28 mouse cellular contexts compared by ENCODE assay signal in genomic region chr3:55527566-55527965, GRCm38 (mm10). TPM values are rescaled to one million over a fixed set of nuclear protein-coding genes. Genes with fewer than 3 reads are reported as not detected.
DNase-seq lines count a peak whose midpoint lies in the region; ATAC-seq and TF ChIP-seq lines count a peak whose summit lies in the region.
"Had no signal": no experiment of that assay in that cellular context is flagged by ENCODE, and none has a peak within 500 bp of the region (broad histone marks: within the 10 kb centered on the region; RNA-seq: fewer than 3 reads in every experiment).

No protein-coding gene starts in this region.

- 61% methylated on average over 1 of the region's 1 CpGs for WGBS in neural tube, embryonic 11.5 days
- 40% methylated on average over 1 of the region's 1 CpGs for WGBS in hindbrain, embryonic 15.5 days
- 14% methylated on average over 1 of the region's 1 CpGs for WGBS in midbrain, embryonic 15.5 days
- 36% methylated on average over 1 of the region's 1 CpGs for WGBS in olfactory bulb, adult 2 months
- 34% methylated on average over 1 of the region's 1 CpGs for WGBS in cerebellum, adult 2 months

- no peak overlapping the region for H3K4me3 ChIP-seq in neural tube, embryonic 11.5 days (ENCODE audit: low read depth, low read length)
- H3K4me3 ChIP-seq in hindbrain, embryonic 15.5 days = no peak overlapping the region
- no peak overlapping the region for H3K4me3 ChIP-seq in midbrain, embryonic 15.5 days
- no peak overlapping the region for H3K4me3 ChIP-seq in olfactory bulb, adult 2 months (ENCODE audit: insufficient read depth, low read depth, low read length)
- H3K4me3 ChIP-seq in cerebellum, adult 2 months (replicated peaks; ENCODE audit: insufficient read depth, low read depth, low read length) = no peak overlapping the region
- H3K4me3 ChIP-seq: embryonic facial prominence, embryonic 10.5 days; forebrain, embryonic 12.5 days; heart, embryonic 10.5 days; kidney, embryonic 15.5 days; lung, embryonic 15.5 days had no signal

- ATAC-seq in neural tube, embryonic 11.5 days (ENCODE audit: insufficient read depth, low FRiP score, low TSS enrichment) = no peak
- no peak for ATAC-seq in hindbrain, embryonic 15.5 days (ENCODE audit: low FRiP score, low read depth)
- ATAC-seq in midbrain, embryonic 15.5 days (replicated peaks) = no peak
- ATAC-seq in erythroid progenitor cell, adult 5-6 weeks (replicated peaks; ENCODE audit: low FRiP score, poor library complexity, severe bottlenecking) = no peak
- ATAC-seq: inflammation-experienced regulatory T-cells, adult 6 months had no signal

- H3K4me2 ChIP-seq in neural tube, embryonic 11.5 days (ENCODE audit: low read depth) = no peak overlapping the region
- H3K4me2 ChIP-seq in hindbrain, embryonic 15.5 days = no peak overlapping the region
- no peak overlapping the region for H3K4me2 ChIP-seq in midbrain, embryonic 15.5 days
- H3K4me2 ChIP-seq: forebrain, embryonic 12.5 days; kidney, embryonic 15.5 days; lung, embryonic 15.5 days had no signal

- H3K27ac ChIP-seq in neural tube, embryonic 11.5 days (ENCODE audit: low read depth, low read length) = 0 out of 2 replicates have a peak overlapping the region, but pooled peaks have one; percentile 30
- H3K27ac ChIP-seq in hindbrain, embryonic 15.5 days (replicated peaks) = peak overlapping the region; percentile 66
- H3K27ac ChIP-seq in midbrain, embryonic 15.5 days = peak overlapping the region; percentile 73
- 0 out of 2 replicates have a peak overlapping the region, but pooled peaks have one; percentile 3 for H3K27ac ChIP-seq in olfactory bulb, adult 2 months (ENCODE audit: insufficient read depth, low read depth, low read length)
- H3K27ac ChIP-seq in cerebellum, adult 2 months (ENCODE audit: insufficient read depth, low read length) = no peak overlapping the region
- H3K27ac ChIP-seq: embryonic facial prominence, embryonic 10.5 days; heart, embryonic 10.5 days; kidney, embryonic 15.5 days; liver, embryonic 14.5 days; lung, embryonic 15.5 days; macrophage had no signal

- no peak overlapping the region for H3K9ac ChIP-seq in neural tube, embryonic 11.5 days (ENCODE audit: low read length)
- H3K9ac ChIP-seq in hindbrain, embryonic 15.5 days = no peak overlapping the region
- no peak overlapping the region for H3K9ac ChIP-seq in midbrain, embryonic 15.5 days
- H3K9ac ChIP-seq: forebrain, embryonic 12.5 days; kidney, embryonic 15.5 days; liver, embryonic 14.5 days; lung, embryonic 15.5 days had no signal

- TF ChIP-seq CTCF in olfactory bulb, adult 2 months (IDR thresholded peaks at IDR 0.05; ENCODE audit: insufficient read depth, low read depth, low read length) = no peak
- no peak for TF ChIP-seq CTCF in cerebellum, adult 2 months (IDR thresholded peaks at IDR 0.05; ENCODE audit: borderline replicate concordance, insufficient read depth, low read depth, low read length)

- intact Hi-C loops in heart, postnatal 25 days (cut with DNase I) = no loop called here

- no peak for DNase-seq in neural tube, embryonic 11.5 days (ENCODE audit: low spot score)
- no peak for DNase-seq in neural tube, embryonic 10.5 days (ENCODE audit: extremely low spot score, low spot score)
- no peak for DNase-seq in cerebellum, adult 2 months
- DNase-seq in heart, postnatal 25 days (ENCODE audit: low spot score) = no peak
- DNase-seq: cerebellum, adult 8-10 months; gastrocnemius, postnatal 25 days; kidney, postnatal 4 days had no signal

- H3K9me3 ChIP-seq in neural tube, embryonic 11.5 days (ENCODE audit: control insufficient read depth, low read length) = no peaks in the 10 kb centered on the region
- no peaks in the 10 kb centered on the region for H3K9me3 ChIP-seq in hindbrain, embryonic 15.5 days
- H3K9me3 ChIP-seq in midbrain, embryonic 15.5 days = no peaks in the 10 kb centered on the region
- H3K9me3 ChIP-seq: embryonic facial prominence, embryonic 10.5 days; forebrain, embryonic 12.5 days; heart, embryonic 10.5 days; kidney, embryonic 15.5 days; lung, embryonic 15.5 days had no signal

- no peak for TF ChIP-seq POLR2A in olfactory bulb, adult 2 months (IDR thresholded peaks at IDR 0.05; ENCODE audit: insufficient read depth, low read depth, low read length)
- no peak for TF ChIP-seq POLR2A in cerebellum, adult 2 months (IDR thresholded peaks at IDR 0.05; ENCODE audit: borderline replicate concordance, insufficient read depth, low read length)

- peaks cover 26% of the 10 kb centered on the region for H3K4me1 ChIP-seq in neural tube, embryonic 11.5 days (ENCODE audit: control insufficient read depth, insufficient read depth, low read length)
- peaks cover 59% of the 10 kb centered on the region for H3K4me1 ChIP-seq in hindbrain, embryonic 15.5 days (replicated peaks)
- H3K4me1 ChIP-seq in midbrain, embryonic 15.5 days = peaks cover 75% of the 10 kb centered on the region
- peaks cover 23% of the 10 kb centered on the region for H3K4me1 ChIP-seq in olfactory bulb, adult 2 months (ENCODE audit: control insufficient read depth, insufficient read depth, low read length)
- H3K4me1 ChIP-seq in cerebellum, adult 2 months (ENCODE audit: control insufficient read depth, insufficient read depth, low read length) = peaks cover 27% of the 10 kb centered on the region

- no peaks in the 10 kb centered on the region for H3K36me3 ChIP-seq in neural tube, embryonic 11.5 days (ENCODE audit: control insufficient read depth, insufficient read depth, low read length)
- no peaks in the 10 kb centered on the region for H3K36me3 ChIP-seq in hindbrain, embryonic 15.5 days
- H3K36me3 ChIP-seq in midbrain, embryonic 15.5 days (replicated peaks) = no peaks in the 10 kb centered on the region
- H3K36me3 ChIP-seq: embryonic facial prominence, embryonic 10.5 days; forebrain, embryonic 12.5 days; heart, embryonic 10.5 days; kidney, embryonic 15.5 days; lung, embryonic 15.5 days had no signal

- H3K27me3 ChIP-seq in neural tube, embryonic 11.5 days (ENCODE audit: control insufficient read depth, insufficient read depth, low read length) = no peaks in the 10 kb centered on the region
- no peaks in the 10 kb centered on the region for H3K27me3 ChIP-seq in hindbrain, embryonic 15.5 days
- no peaks in the 10 kb centered on the region for H3K27me3 ChIP-seq in midbrain, embryonic 15.5 days (replicated peaks)
- no peaks in the 10 kb centered on the region for H3K27me3 ChIP-seq in cerebellum, adult 2 months (ENCODE audit: control insufficient read depth, insufficient read depth, low read length)
- H3K27me3 ChIP-seq: forebrain, embryonic 12.5 days; kidney, embryonic 15.5 days; lung, embryonic 15.5 days had no signal

RNA-seq across cellular contexts. Expression of gene Gm21954, which starts 55.6 kb away (rescaled TPM):
- not detected in 2 replicates for polyA plus RNA-seq in neural tube, embryonic 11.5 days (2014; fragmentation: Nextera tagmentation; extraction: Ambion mirVana)
- polyA plus RNA-seq in hindbrain, embryonic 15.5 days (2015; fragmentation: Nextera tagmentation; extraction: Ambion mirVana) = not detected in 2 replicates
- polyA plus RNA-seq in midbrain, embryonic 15.5 days (2015; fragmentation: Nextera tagmentation; extraction: Ambion mirVana) = not detected in 2 replicates
- not detected in 2 replicates for polyA plus RNA-seq in olfactory bulb, adult 2 months (2012; ENCODE audit: insufficient read depth, insufficient read length, low replicate concordance, missing spikeins)
- total RNA-seq in erythroid progenitor cell, adult 5-6 weeks (2015; ENCODE audit: low replicate concordance) = not detected in 2 replicates
- total RNA-seq in erythroid progenitor cell, adult 5-6 weeks (2017; ENCODE audit: low replicate concordance) = not detected in 2 replicates
- polyA plus RNA-seq in cerebellum, adult 2 months (2012; rRNA removed) = not detected in 2 replicates
- total RNA-seq in heart, postnatal 25 days (2021) = not detected
- total RNA-seq: adrenal gland, adult 18-20 months; adrenal gland, postnatal 4 days; gastrocnemius, postnatal 25 days; layer of hippocampus, postnatal 14 days; left cerebral cortex, postnatal 14 days; neutrophil, adult 5-6 weeks had no signal
- polyA plus RNA-seq: C2C12; embryonic facial prominence, embryonic 10.5 days; forebrain, embryonic 12.5 days; heart, embryonic 10.5 days; heart, postnatal 0 days; inflammation-experienced regulatory T-cells, adult 6 months; kidney, embryonic 15.5 days; limb, embryonic 14.5 days; liver, embryonic 14.5 days; lung, embryonic 15.5 days; macrophage; small intestine, adult 2 months had no signal
